Mouse (Mus musculus): ENCODE data around the gene Cisd2. TPM values are rescaled to one million over a fixed set of nuclear protein-coding genes. Genes with fewer than 3 reads are reported as not detected.

Gene Cisd2
- polyA plus RNA-seq, 2 experiments = 16.5 to 22.3 TPM

DNA sequence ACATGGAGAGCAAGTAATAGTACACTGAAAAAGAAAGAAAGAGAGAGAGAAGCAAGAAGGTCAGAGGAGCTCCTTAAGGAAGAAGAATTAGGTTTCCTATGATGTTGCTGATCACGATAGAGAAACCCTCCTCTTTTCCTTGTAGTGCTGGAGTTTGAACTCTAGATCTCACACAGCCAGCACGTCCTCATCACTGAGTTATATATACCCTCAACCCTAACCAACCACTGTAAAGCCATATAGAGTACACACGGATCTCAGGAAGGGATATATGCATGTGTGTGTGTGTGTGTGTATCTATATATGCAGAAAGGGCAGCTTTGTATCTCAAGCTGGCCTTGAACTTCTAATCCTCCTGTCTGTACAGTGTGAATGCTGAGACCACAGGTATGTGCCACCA is 6.5 kb downstream of the Cisd2 start:
- 53% methylated on average over 3 of the region's 3 CpGs for WGBS (ENCODE audit: insufficient replicate concordance)
- Histone ChIP-seq H3K9ac (replicated peaks) (no peak overlapping the region), H3K9me3 (ENCODE audit: control insufficient read depth, low read length) (no peaks in the 10 kb centered on the region), H3K4me2 (ENCODE audit: low read depth) (no peak overlapping the region), H3K27me3 (ENCODE audit: control insufficient read depth, insufficient read depth, low read length) (no peaks in the 10 kb centered on the region), H3K36me3 (replicated peaks; ENCODE audit: control insufficient read depth, insufficient read depth, low read depth) (no peaks in the 10 kb centered on the region), H3K4me3 (ENCODE audit: insufficient read depth in 1 of 2, low read depth in 2 of 2, low read length in 2 of 2) (no peak overlapping the region), H3K27ac (no peak overlapping the region), H3K4me1 (replicated peaks; ENCODE audit: control insufficient read depth in 2 of 2, insufficient read depth in 2 of 2, low read length in 1 of 2) (peaks cover 5 to 12% of the 10 kb centered on the region in 2 experiments; a peak in 3 of 4 replicates)
- no peak for ATAC-seq (ENCODE audit: insufficient read depth)
- no peak for TF ChIP-seq EP300 (IDR thresholded peaks at IDR 0.05; ENCODE audit: low read depth)
- no peak for TF ChIP-seq CTCF (IDR thresholded peaks at IDR 0.05; ENCODE audit: low read depth)
- DNase-seq (ENCODE audit: low read depth in 3 of 3, low spot score in 3 of 3) = no peak

DNA sequence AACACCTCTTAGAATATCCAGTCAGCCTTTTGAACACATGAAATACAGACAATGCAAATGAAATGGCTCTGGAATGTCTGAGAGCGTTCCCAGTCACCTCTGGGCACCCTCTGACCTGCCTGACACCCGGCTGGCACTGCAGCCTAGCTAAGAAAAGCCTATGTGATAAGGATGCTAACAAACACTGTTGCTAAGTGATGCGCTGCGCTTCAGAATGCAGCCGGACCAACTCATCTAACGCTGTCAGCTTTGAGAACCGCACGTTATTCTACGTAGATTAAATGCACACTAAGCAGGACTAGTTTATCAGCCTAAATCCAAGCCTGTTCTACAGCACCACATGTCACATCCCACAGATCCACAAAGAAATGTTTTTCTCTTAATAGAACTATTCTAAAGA is 11.9 kb downstream of the Cisd2 start:
- Histone ChIP-seq H3K36me3 (replicated peaks; ENCODE audit: control insufficient read depth, insufficient read depth, low read depth) (peaks cover 4% of the 10 kb centered on the region), H3K9ac (replicated peaks) (no peak overlapping the region), H3K4me1 (replicated peaks; ENCODE audit: control insufficient read depth in 2 of 2, insufficient read depth in 2 of 2, low read length in 1 of 2) (no peaks in the 10 kb centered on the region), H3K27ac (no peak overlapping the region), H3K27me3 (ENCODE audit: control insufficient read depth, insufficient read depth, low read length) (no peaks in the 10 kb centered on the region), H3K9me3 (ENCODE audit: control insufficient read depth, low read length) (no peaks in the 10 kb centered on the region), H3K4me2 (ENCODE audit: low read depth) (no peak overlapping the region), H3K4me3 (ENCODE audit: insufficient read depth in 1 of 2, low read depth in 2 of 2, low read length in 2 of 2) (no peak overlapping the region)
- ATAC-seq (ENCODE audit: insufficient read depth) (no peak), DNase-seq (ENCODE audit: low read depth in 3 of 3, low spot score in 3 of 3) (no peak)
- TF ChIP-seq EP300 (IDR thresholded peaks at IDR 0.05; ENCODE audit: low read depth) = no peak
- no peak for TF ChIP-seq CTCF (IDR thresholded peaks at IDR 0.05; ENCODE audit: low read depth)
- WGBS (ENCODE audit: insufficient replicate concordance) = 81% methylated on average over 9 of the region's 9 CpGs

DNA sequence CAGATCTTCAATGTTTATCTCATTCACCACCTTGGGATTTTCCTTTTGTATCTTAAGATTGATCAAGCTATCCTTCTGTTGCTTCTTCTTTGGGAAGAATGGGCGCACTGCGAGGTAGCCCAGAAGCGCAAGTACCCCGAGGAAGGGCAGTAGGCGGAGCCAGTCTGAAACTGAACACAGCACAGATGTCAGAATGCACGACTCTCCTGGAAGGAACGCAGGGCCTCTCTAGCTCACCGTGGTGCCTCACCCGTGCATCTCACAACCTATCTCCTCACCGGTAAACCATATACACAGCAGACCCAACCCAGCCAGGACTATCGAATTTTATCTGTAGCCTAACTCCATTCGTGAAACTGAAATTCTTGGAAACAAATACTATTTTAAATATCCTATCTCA is 12.7 kb downstream of the Cisd2 start:
- no peak for ATAC-seq (ENCODE audit: insufficient read depth)
- no peaks in the 10 kb centered on the region for H3K4me1 ChIP-seq (replicated peaks; ENCODE audit: control insufficient read depth in 2 of 2, insufficient read depth in 2 of 2, low read length in 1 of 2)
- 81% methylated on average over 12 of the region's 12 CpGs for WGBS (ENCODE audit: insufficient replicate concordance)

DNA sequence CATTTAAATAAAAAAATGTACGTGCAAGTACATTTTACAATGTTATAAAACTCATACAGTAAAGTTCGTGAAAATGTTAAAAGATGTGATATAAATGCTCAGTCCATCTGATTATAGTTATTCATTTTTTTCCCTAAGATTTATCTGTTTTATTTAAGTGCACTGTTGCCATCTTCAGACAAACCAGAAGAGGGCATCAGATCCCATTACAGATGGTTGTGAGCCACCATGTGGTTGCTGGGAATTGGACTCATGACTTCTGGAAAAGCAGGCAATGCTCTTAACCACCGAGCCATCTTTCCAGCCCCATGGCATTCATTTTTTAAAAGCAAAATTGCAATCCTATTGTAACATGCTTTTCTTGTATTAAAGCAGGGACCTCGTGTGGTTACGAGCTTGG is 14.5 kb downstream of the Cisd2 start:
- Histone ChIP-seq H3K9ac (replicated peaks) (no peak overlapping the region), H3K36me3 (replicated peaks; ENCODE audit: control insufficient read depth, insufficient read depth, low read depth) (peaks cover 6% of the 10 kb centered on the region), H3K27ac (no peak overlapping the region), H3K27me3 (ENCODE audit: control insufficient read depth, insufficient read depth, low read length) (no peaks in the 10 kb centered on the region), H3K4me1 (replicated peaks; ENCODE audit: control insufficient read depth in 2 of 2, insufficient read depth in 2 of 2, low read length in 1 of 2) (no peaks in the 10 kb centered on the region), H3K4me3 (ENCODE audit: insufficient read depth in 1 of 2, low read depth in 2 of 2, low read length in 2 of 2) (no peak overlapping the region), H3K4me2 (ENCODE audit: low read depth) (no peak overlapping the region), H3K9me3 (ENCODE audit: control insufficient read depth, low read length) (no peaks in the 10 kb centered on the region)
- DNase-seq (ENCODE audit: low read depth in 3 of 3, low spot score in 3 of 3) = no peak
- 84% methylated on average over 5 of the region's 5 CpGs for WGBS (ENCODE audit: insufficient replicate concordance)
- TF ChIP-seq EP300 (IDR thresholded peaks at IDR 0.05; ENCODE audit: low read depth) (no peak), CTCF (IDR thresholded peaks at IDR 0.05; ENCODE audit: low read depth) (peak; percentile 29; the same call in 1 of the 2 replicates)
- no peak for ATAC-seq (ENCODE audit: insufficient read depth)

More for the DNA sequence above, 12.7 kb downstream of the Cisd2 start:
- Histone ChIP-seq H3K27me3 (ENCODE audit: control insufficient read depth, insufficient read depth, low read length) (no peaks in the 10 kb centered on the region), H3K9ac (replicated peaks) (no peak overlapping the region), H3K4me2 (ENCODE audit: low read depth) (no peak overlapping the region), H3K9me3 (ENCODE audit: control insufficient read depth, low read length) (no peaks in the 10 kb centered on the region), H3K4me3 (ENCODE audit: insufficient read depth in 1 of 2, low read depth in 2 of 2, low read length in 2 of 2) (no peak overlapping the region), H3K36me3 (replicated peaks; ENCODE audit: control insufficient read depth, insufficient read depth, low read depth) (peaks cover 6% of the 10 kb centered on the region), H3K27ac (no peak overlapping the region)
- DNase-seq (ENCODE audit: low read depth in 3 of 3, low spot score in 3 of 3) = no peak
- no peak for TF ChIP-seq EP300 (IDR thresholded peaks at IDR 0.05; ENCODE audit: low read depth)
- TF ChIP-seq CTCF (IDR thresholded peaks at IDR 0.05; ENCODE audit: low read depth) = no peak

DNA sequence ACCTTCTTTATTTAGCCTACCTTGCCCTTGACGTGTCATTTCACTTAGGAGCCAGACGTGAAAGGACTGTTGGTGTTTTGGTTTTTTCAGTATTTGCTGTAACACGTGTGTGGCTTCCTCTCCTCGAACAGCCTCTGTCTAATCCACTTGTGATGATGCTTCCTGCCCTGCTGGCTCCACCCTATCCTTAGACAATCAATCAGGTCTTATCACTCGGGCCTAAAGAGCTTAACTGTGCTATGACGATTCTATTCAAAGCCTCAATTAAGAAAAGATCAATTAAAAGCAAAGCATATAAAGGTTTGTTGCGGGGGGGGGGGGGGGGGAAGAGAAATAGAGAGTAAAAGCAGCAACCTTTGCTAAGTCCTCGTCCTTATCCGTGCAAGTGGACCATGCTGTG is 16.4 kb downstream of the Cisd2 start:
- TF ChIP-seq CTCF (IDR thresholded peaks at IDR 0.05; ENCODE audit: low read depth) = no peak
- TF ChIP-seq EP300 (IDR thresholded peaks at IDR 0.05; ENCODE audit: low read depth) = no peak
- DNase-seq (ENCODE audit: low read depth in 3 of 3, low spot score in 3 of 3) (no peak), ATAC-seq (ENCODE audit: insufficient read depth) (no peak)
- H3K9ac ChIP-seq (replicated peaks) = no peak overlapping the region
- WGBS (ENCODE audit: insufficient replicate concordance) = 61% methylated on average over 9 of the region's 9 CpGs
- H3K27ac ChIP-seq = no peak overlapping the region
- H3K4me2 ChIP-seq (ENCODE audit: low read depth) = no peak overlapping the region
- no peak overlapping the region for H3K4me3 ChIP-seq (ENCODE audit: insufficient read depth in 1 of 2, low read depth in 2 of 2, low read length in 2 of 2)
- H3K9me3 ChIP-seq (ENCODE audit: control insufficient read depth, low read length) = no peaks in the 10 kb centered on the region
- H3K36me3 ChIP-seq (replicated peaks; ENCODE audit: control insufficient read depth, insufficient read depth, low read depth) = peaks cover 6% of the 10 kb centered on the region
- no peaks in the 10 kb centered on the region for H3K27me3 ChIP-seq (ENCODE audit: control insufficient read depth, insufficient read depth, low read length)
- H3K4me1 ChIP-seq (replicated peaks; ENCODE audit: control insufficient read depth in 2 of 2, insufficient read depth in 2 of 2, low read length in 1 of 2) = no peaks in the 10 kb centered on the region
